Mouse (Mus musculus): ENCODE measurements around the gene Sde2.
"Not testable (repeated sequence)": the region's sequence is repeated elsewhere in the genome, so short reads cannot be mapped to it uniquely, and the experiment has no call there.

Sde2 gene

GRCm38 (mm10) chr1:180835273-180836015, 15.5 kb upstream of the Sde2 start:
- DNase-seq, result no peak

GRCm38 (mm10) chr1:180836467-180836866, 14.5 kb upstream of the Sde2 start:
- DNase-seq, result not testable (repeated sequence)

- no peak for DNase-seq
These were observed 13.7 kb upstream of the Sde2 start for GRCm38 (mm10) chr1:180837186-180837585.

- DNase-seq, result no peak
These were observed 12.9 kb upstream of the Sde2 start for GRCm38 (mm10) chr1:180838014-180838413.

- no peak for DNase-seq
These were observed 11.6 kb upstream of the Sde2 start for GRCm38 (mm10) chr1:180839201-180839910.

GRCm38 (mm10) chr1:180841561-180842300, 9.2 kb upstream of the Sde2 start:
- DNase-seq, result no peak

GRCm38 (mm10) chr1:180848114-180848510, 2.8 kb upstream of the Sde2 start:
- DNase-seq, result peak; percentile 71 to 78

- peak; percentile 62 to 66 for DNase-seq
These were observed 2.3 kb upstream of the Sde2 start for GRCm38 (mm10) chr1:180848511-180849241.

- peak in 1 of 2 experiments; percentile 50 for DNase-seq
These were observed 1.1 kb upstream of the Sde2 start for GRCm38 (mm10) chr1:180849701-180850301.

GRCm38 (mm10) chr1:180858763-180859162, 7.8 kb downstream of the Sde2 start:
- no peak for DNase-seq

- DNase-seq, result no peak
These were observed 9.1 kb downstream of the Sde2 start for GRCm38 (mm10) chr1:180860030-180860429.

- DNase-seq, result peak in 1 of 2 experiments; percentile 34
These were observed 12.7 kb downstream of the Sde2 start for GRCm38 (mm10) chr1:180863606-180864005.

- DNase-seq, result no peak
These were observed 15.1 kb downstream of the Sde2 start for GRCm38 (mm10) chr1:180866001-180866400.

GRCm38 (mm10) chr1:180870122-180870650, 19.3 kb downstream of the Sde2 start:
- DNase-seq, result no peak

- peak; percentile 25 to 64 for DNase-seq
These were observed 23.0 kb downstream of the Sde2 start for GRCm38 (mm10) chr1:180873861-180874484.

- no peak for DNase-seq
These were observed 23.7 kb downstream of the Sde2 start for GRCm38 (mm10) chr1:180874615-180875014.

GRCm38 (mm10) chr1:180875126-180875525, 24.2 kb downstream of the Sde2 start:
- DNase-seq, result no peak

- DNase-seq, result no peak
These were observed 26.5 kb downstream of the Sde2 start for GRCm38 (mm10) chr1:180877466-180877865.

- no peak for DNase-seq
These were observed 30.8 kb downstream of the Sde2 start for GRCm38 (mm10) chr1:180881768-180882167.

GRCm38 (mm10) chr1:180883731-180884130, 32.8 kb downstream of the Sde2 start:
- DNase-seq, result no peak

GRCm38 (mm10) chr1:180884484-180884883, 33.6 kb downstream of the Sde2 start:
- DNase-seq, result no peak
